21 mouse cellular contexts compared by ENCODE assay signal in the genomic region with DNA sequence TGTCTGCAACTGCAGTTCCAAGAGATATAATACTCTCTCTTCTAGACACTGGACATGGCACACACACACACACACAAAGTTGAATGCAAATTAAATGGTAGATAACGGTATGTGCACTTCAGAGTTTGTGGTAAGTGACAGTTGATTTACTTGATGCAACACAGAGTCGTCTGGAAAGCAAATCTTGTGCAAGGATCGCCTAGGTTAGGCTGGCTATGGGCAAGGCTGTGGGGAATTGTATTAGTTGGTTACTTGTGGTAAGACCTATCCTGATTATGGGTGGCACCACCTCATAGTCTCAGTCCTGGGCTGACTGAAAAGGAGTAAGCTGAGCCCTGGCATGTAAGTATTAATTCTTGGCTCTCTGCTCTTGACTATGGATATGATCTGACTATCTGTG.
DNase-seq lines count a peak whose midpoint lies in the region; ATAC-seq lines count a peak whose summit lies in the region.
"Had no signal": no experiment of that assay in that cellular context is flagged by ENCODE, and none has a peak within 500 bp of the region (broad histone marks: within the 10 kb centered on the region; RNA-seq: fewer than 3 reads in every experiment).

No protein-coding gene starts in this region.

- no peak overlapping the region for H3K27ac ChIP-seq in hindbrain, embryonic 12.5 days
- H3K27ac ChIP-seq: embryonic facial prominence, embryonic 13.5 days; embryonic facial prominence, embryonic 15.5 days; forebrain, embryonic 10.5 days; forebrain, embryonic 12.5 days had no signal

- no peaks in the 10 kb centered on the region for H3K9me3 ChIP-seq in hindbrain, embryonic 12.5 days (replicated peaks)
- H3K9me3 ChIP-seq: embryonic facial prominence, embryonic 13.5 days; embryonic facial prominence, embryonic 15.5 days; forebrain, embryonic 10.5 days; forebrain, embryonic 12.5 days had no signal

- H3K4me2 ChIP-seq in hindbrain, embryonic 12.5 days (replicated peaks): no peak overlapping the region
- H3K4me2 ChIP-seq: embryonic facial prominence, embryonic 13.5 days; embryonic facial prominence, embryonic 15.5 days; forebrain, embryonic 12.5 days had no signal

- H3K9ac ChIP-seq in hindbrain, embryonic 12.5 days: no peak overlapping the region
- H3K9ac ChIP-seq: embryonic facial prominence, embryonic 13.5 days; embryonic facial prominence, embryonic 15.5 days; forebrain, embryonic 12.5 days had no signal

- H3K36me3 ChIP-seq in hindbrain, embryonic 12.5 days: no peaks in the 10 kb centered on the region
- H3K36me3 ChIP-seq: embryonic facial prominence, embryonic 13.5 days; embryonic facial prominence, embryonic 15.5 days; forebrain, embryonic 10.5 days; forebrain, embryonic 12.5 days had no signal

- H3K4me3 ChIP-seq in hindbrain, embryonic 12.5 days: no peak overlapping the region
- H3K4me3 ChIP-seq: embryonic facial prominence, embryonic 13.5 days; embryonic facial prominence, embryonic 15.5 days; erythroblast, embryonic 14.5 days; forebrain, embryonic 10.5 days; forebrain, embryonic 12.5 days had no signal

- no peaks in the 10 kb centered on the region for H3K27me3 ChIP-seq in hindbrain, embryonic 12.5 days
- H3K27me3 ChIP-seq: embryonic facial prominence, embryonic 13.5 days; embryonic facial prominence, embryonic 15.5 days; forebrain, embryonic 12.5 days had no signal

- WGBS in hindbrain, embryonic 12.5 days: 82% methylated on average over 3 of the region's 3 CpGs

- DNase-seq in heart, adult 11 months: peak; percentile 46
- no peak for DNase-seq in heart, adult 8-10 months (ENCODE audit: low spot score)
- DNase-seq in adrenal gland, postnatal 4 days (ENCODE audit: low spot score in 2 of 2): no peak
- DNase-seq: adrenal gland, adult 2 months; adrenal gland, postnatal 10 days; adrenal gland, postnatal 25 days; cerebellum, adult 11-12 months; cerebellum, adult 2 months; cerebellum, adult 9-10 months; cerebellum, postnatal 10 days; cerebellum, postnatal 25 days; embryo, embryonic 11 days had no signal

- peak; percentile 27; the same call in 1 of the 2 replicates for ATAC-seq in megakaryocyte, adult 5-6 weeks (ENCODE audit: poor library complexity, severe bottlenecking)
- no peak for ATAC-seq in hindbrain, embryonic 12.5 days (ENCODE audit: low FRiP score)
- ATAC-seq: forebrain, embryonic 14.5 days; forebrain, embryonic 16.5 days had no signal

- no peaks in the 10 kb centered on the region for H3K4me1 ChIP-seq in hindbrain, embryonic 12.5 days
- H3K4me1 ChIP-seq: embryonic facial prominence, embryonic 13.5 days; embryonic facial prominence, embryonic 15.5 days; forebrain, embryonic 10.5 days; forebrain, embryonic 12.5 days had no signal
